16 mouse cellular contexts compared by ENCODE assay signal in genomic region chr11:84011050-84011449, GRCm38 (mm10). TPM values are rescaled to one million over a fixed set of nuclear protein-coding genes. Genes with fewer than 3 reads are reported as not detected.
A peak's percentile ranks its signal among the peaks of the same experiment; 100 is the strongest.
DNase-seq lines count a peak whose midpoint lies in the region; ATAC-seq lines count a peak whose summit lies in the region.
"Had no signal": no experiment of that assay in that cellular context is flagged by ENCODE, and none has a peak within 500 bp of the region (broad histone marks: within the 10 kb centered on the region; RNA-seq: fewer than 3 reads in every experiment).

No protein-coding gene starts in this region.

- peak; percentile 21 to 40 for DNase-seq in cerebellum, postnatal 10 days
- no peak for DNase-seq in cerebellum, postnatal 36 days
- peak; percentile 22 for DNase-seq in embryo, embryonic 10.5 days (ENCODE audit: low spot score)
- DNase-seq in hindbrain, embryonic 10.5 days (ENCODE audit: low spot score) = peak; percentile 9
- DNase-seq in cerebellum, adult 8-10 months = no peak
- no peak for DNase-seq in heart, postnatal 10 days
- DNase-seq: adrenal gland, postnatal 36 days; cerebellum, adult 18-20 months; kidney, adult 2 months; liver; lung, embryonic 14.5 days; thymus, postnatal 25 days had no signal

- WGBS in hindbrain, embryonic 10.5 days = 13% methylated on average over 12 of the region's 12 CpGs
- WGBS in midbrain, embryonic 13.5 days = 6% methylated on average over 12 of the region's 12 CpGs

- intact Hi-C loops in heart, postnatal 10 days (cut with DNase I) = no loop called here

- 0 out of 2 replicates have a peak, but pooled peaks have one; percentile 58 for ATAC-seq in midbrain, embryonic 13.5 days
- no peak for ATAC-seq in activated CD4-positive, CD25-positive, alpha-beta regulatory T cell, adult 4 months

- no peaks in the 10 kb centered on the region for H3K9me3 ChIP-seq in hindbrain, embryonic 10.5 days
- H3K9me3 ChIP-seq in midbrain, embryonic 13.5 days = no peaks in the 10 kb centered on the region
- H3K9me3 ChIP-seq: embryonic facial prominence, embryonic 13.5 days had no signal

- peak overlapping the region; percentile 56; the same call in 1 of the 2 replicates for H3K27ac ChIP-seq in hindbrain, embryonic 10.5 days
- H3K27ac ChIP-seq in midbrain, embryonic 13.5 days = peak overlapping the region; percentile 63
- H3K27ac ChIP-seq: embryonic facial prominence, embryonic 13.5 days had no signal

- peaks cover 38% of the 10 kb centered on the region for H3K36me3 ChIP-seq in hindbrain, embryonic 10.5 days
- H3K36me3 ChIP-seq in midbrain, embryonic 13.5 days = peaks cover 34% of the 10 kb centered on the region

- H3K4me1 ChIP-seq in hindbrain, embryonic 10.5 days (replicated peaks) = peaks cover 34% of the 10 kb centered on the region
- H3K4me1 ChIP-seq in midbrain, embryonic 13.5 days (replicated peaks) = peaks cover 56% of the 10 kb centered on the region

- H3K4me2 ChIP-seq in midbrain, embryonic 13.5 days (replicated peaks) = peak overlapping the region; percentile 42
- H3K4me2 ChIP-seq: embryonic facial prominence, embryonic 13.5 days; lung, embryonic 14.5 days had no signal

- H3K9ac ChIP-seq in midbrain, embryonic 13.5 days (replicated peaks) = peak overlapping the region; percentile 30; the same call in 1 of the 2 replicates
- H3K9ac ChIP-seq: embryonic facial prominence, embryonic 13.5 days; lung, embryonic 14.5 days had no signal

- H3K27me3 ChIP-seq in hindbrain, embryonic 10.5 days (ENCODE audit: insufficient read depth, poor library complexity, severe bottlenecking) = no peaks in the 10 kb centered on the region
- H3K27me3 ChIP-seq in midbrain, embryonic 13.5 days = no peaks in the 10 kb centered on the region
- H3K27me3 ChIP-seq: embryonic facial prominence, embryonic 13.5 days had no signal

- peak overlapping the region; percentile 7; the same call in 1 of the 2 replicates for H3K4me3 ChIP-seq in hindbrain, embryonic 10.5 days
- H3K4me3 ChIP-seq in midbrain, embryonic 13.5 days (replicated peaks) = 0 out of 2 replicates have a peak overlapping the region, but pooled peaks have one; percentile 12
- H3K4me3 ChIP-seq: embryonic facial prominence, embryonic 13.5 days had no signal

RNA-seq across cellular contexts. Expression of gene Synrg, which starts 46.8 kb away (rescaled TPM):
- 11.3 and 15.9 TPM in 2 replicates for polyA plus RNA-seq in hindbrain, embryonic 10.5 days (2016; fragmentation: Nextera tagmentation; extraction: Ambion mirVana)
- 34.2 and 34.4 TPM in 2 replicates for polyA plus RNA-seq in midbrain, embryonic 13.5 days (2015; fragmentation: Nextera tagmentation; extraction: Ambion mirVana)
- polyA plus RNA-seq in activated CD4-positive, CD25-positive, alpha-beta regulatory T cell, adult 4 months (2017; shearing (Covaris generic)) = 10 to 100 TPM; 10.4 to 10.8 TPM
- total RNA-seq in heart, postnatal 10 days (2021) = 10 to 100 TPM; 20.2 to 25.8 TPM

RNA-seq across cellular contexts. Expression of gene Dusp14, which starts 58.0 kb away (rescaled TPM):
- polyA plus RNA-seq in hindbrain, embryonic 10.5 days (2016; fragmentation: Nextera tagmentation; extraction: Ambion mirVana) = 11.0 and 13.3 TPM in 2 replicates
- polyA plus RNA-seq in midbrain, embryonic 13.5 days (2015; fragmentation: Nextera tagmentation; extraction: Ambion mirVana) = 8.2 and 9.1 TPM in 2 replicates
- 10 to 100 TPM; 11.4 to 17.0 TPM for polyA plus RNA-seq in activated CD4-positive, CD25-positive, alpha-beta regulatory T cell, adult 4 months (2017; shearing (Covaris generic))
- total RNA-seq in heart, postnatal 10 days (2021) = under 1 TPM; 0.43 to 0.79 TPM
- total RNA-seq: megakaryocyte progenitor cell, adult 5-6 weeks had no signal

Comparison
In these comparisons a context has a peak if more than half of its experiments do, and no peak if none do; other contexts are left out.
1. DNase-seq: peak in cerebellum, postnatal 10 days (2 of 2), embryo, embryonic 10.5 days (single experiment) and hindbrain, embryonic 10.5 days (single experiment); none in cerebellum, postnatal 36 days (0 of 2), cerebellum, adult 8-10 months (single experiment) and heart, postnatal 10 days (0 of 2).